Mouse (Mus musculus) cortical plate, adult 2 months (tissue): Measurements from ENCODE around the gene Ppy.

Experiments used
- CTCF ChIP-seq: fragments of 200-500 bp; IDR thresholded peaks from 2 replicates; pipeline ENCODE4 v1.5.1; 2011; ENCODE audit warnings: mild to moderate bottlenecking, control low read depth, low read length; ENCODE audit not compliant: insufficient read depth; ENCODE audit errors: extremely low read depth
- POLR2A ChIP-seq: fragments of 200-500 bp; IDR thresholded peaks from 2 replicates; pipeline ENCODE4 v1.6.1; 2011; ENCODE audit warnings: mild to moderate bottlenecking, low read length, control low read depth; ENCODE audit not compliant: insufficient read depth; ENCODE audit errors: extremely low read depth

DNA sequence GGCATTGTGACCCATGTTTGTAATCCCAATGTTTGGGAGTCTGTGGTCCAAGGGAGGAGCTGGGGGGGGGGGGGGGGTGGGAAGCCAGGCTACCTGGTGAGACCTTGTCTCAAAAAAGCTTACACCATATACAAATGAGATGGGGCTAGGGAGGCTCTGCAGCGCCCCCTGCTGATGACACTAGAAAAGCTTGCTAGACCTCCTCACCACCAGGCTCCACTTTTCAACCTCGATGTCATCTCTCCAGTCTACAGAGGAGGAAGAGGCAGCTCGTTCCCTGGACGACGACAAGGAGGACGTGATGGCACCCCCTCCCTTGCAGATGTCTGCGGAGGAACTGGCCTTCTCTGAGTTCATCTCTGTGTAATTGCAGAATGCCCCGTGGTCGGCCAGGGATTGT lies 47.3 kb downstream of the Ppy start:
- TF ChIP-seq CTCF = peak; percentile 52
- TF ChIP-seq POLR2A = no peak
